Mouse (Mus musculus) myocyte (in vitro differentiated cells): ENCODE measurements around the gene Ubqln4.

ENCODE experiments used
- E2F4 ChIP-seq: IDR thresholded peaks from one replicate; pipeline ENCODE4 v1.6.1; 2011; ENCODE audit warnings: mild to moderate bottlenecking, control low read depth, moderate library complexity; ENCODE audit not compliant: insufficient read depth
- MAX ChIP-seq: IDR thresholded peaks from one replicate; pipeline ENCODE4 v1.6.1; 2011; ENCODE audit warnings: low read depth, mild to moderate bottlenecking, control low read depth
- MYOD1 ChIP-seq, 3 experiments: IDR thresholded peaks; one replicate each; pipeline ENCODE4 v1.6.1; 2011; ENCODE audit warnings: control low read depth in 2 of 3, low read depth in 2 of 3, mild to moderate bottlenecking in 2 of 3, moderate library complexity in 1 of 3; ENCODE audit not compliant: insufficient read length in 2 of 3, control insufficient read depth in 1 of 3
- MYOG ChIP-seq, 3 experiments: IDR thresholded peaks; one replicate each; pipeline ENCODE4 v1.6.1; 2011; ENCODE audit warnings: control low read depth in 2 of 3, low read depth in 2 of 3, mild to moderate bottlenecking in 2 of 3; ENCODE audit not compliant: insufficient read length in 2 of 3, control insufficient read depth in 1 of 3, insufficient read depth in 1 of 3
- POLR2A ChIP-seq: IDR thresholded peaks from one replicate; pipeline ENCODE4 v1.6.1; 2011; ENCODE audit warnings: low read depth, mild to moderate bottlenecking, control low read depth, moderate library complexity; ENCODE audit not compliant: insufficient read length
- POLR2AphosphoS2 ChIP-seq: IDR thresholded peaks from one replicate; pipeline ENCODE4 v1.6.1; 2011; ENCODE audit warnings: low read depth, control low read depth; ENCODE audit not compliant: insufficient read length
- REST ChIP-seq: IDR thresholded peaks from one replicate; pipeline ENCODE4 v1.6.1; 2011; ENCODE audit warnings: mild to moderate bottlenecking, control low read depth, moderate library complexity; ENCODE audit not compliant: insufficient read depth, insufficient read length
- TCF12 ChIP-seq: IDR thresholded peaks from one replicate; pipeline ENCODE4 v1.6.1; 2011; ENCODE audit warnings: mild to moderate bottlenecking, control low read depth; ENCODE audit not compliant: poor library complexity, insufficient read depth, severe bottlenecking
- USF1 ChIP-seq: IDR thresholded peaks from one replicate; pipeline ENCODE4 v1.6.1; 2011; ENCODE audit warnings: low read depth, mild to moderate bottlenecking, control low read depth, moderate library complexity

DNA sequence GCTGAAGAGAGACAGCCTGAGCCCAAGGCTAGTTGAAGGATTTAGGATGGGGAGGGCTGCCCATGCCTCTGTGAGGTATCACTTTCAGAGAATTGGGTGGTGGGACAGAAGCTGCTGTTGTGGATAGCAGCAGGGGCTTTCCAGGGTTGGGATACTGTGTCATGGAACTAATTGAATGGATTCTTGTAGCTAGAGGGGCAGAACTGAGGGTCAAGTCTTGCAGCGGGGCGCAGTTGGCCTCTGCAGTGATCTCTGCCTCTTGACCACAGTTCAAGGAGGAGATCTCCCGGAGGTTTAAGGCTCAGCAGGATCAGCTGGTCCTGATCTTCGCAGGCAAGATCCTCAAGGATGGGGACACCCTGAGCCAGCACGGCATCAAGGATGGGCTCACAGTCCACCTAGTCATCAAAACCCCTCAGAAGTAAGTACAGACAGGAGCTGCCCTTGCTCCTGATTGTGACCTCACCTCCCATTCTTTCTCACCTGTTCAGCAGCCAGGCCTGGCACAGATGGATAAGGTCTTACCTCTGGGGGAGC lies 1.6 kb downstream of the Ubqln4 start:
- no peak for TF ChIP-seq POLR2A
- no peak for TF ChIP-seq REST
- TF ChIP-seq MAX: no peak
- no peak for TF ChIP-seq USF1
- no peak for TF ChIP-seq E2F4
- TF ChIP-seq TCF12: no peak
- TF ChIP-seq MYOD1 (IDR thresholded peaks at IDR 0.05; ENCODE audit: control insufficient read depth in 1 of 3, insufficient read length in 2 of 3, low read depth in 2 of 3): no peak
- no peak for TF ChIP-seq POLR2AphosphoS2
- no peak for TF ChIP-seq MYOG (IDR thresholded peaks at IDR 0.05; ENCODE audit: control insufficient read depth in 1 of 3, insufficient read depth in 1 of 3, insufficient read length in 2 of 3, low read depth in 2 of 3)
